In the genomic region with DNA sequence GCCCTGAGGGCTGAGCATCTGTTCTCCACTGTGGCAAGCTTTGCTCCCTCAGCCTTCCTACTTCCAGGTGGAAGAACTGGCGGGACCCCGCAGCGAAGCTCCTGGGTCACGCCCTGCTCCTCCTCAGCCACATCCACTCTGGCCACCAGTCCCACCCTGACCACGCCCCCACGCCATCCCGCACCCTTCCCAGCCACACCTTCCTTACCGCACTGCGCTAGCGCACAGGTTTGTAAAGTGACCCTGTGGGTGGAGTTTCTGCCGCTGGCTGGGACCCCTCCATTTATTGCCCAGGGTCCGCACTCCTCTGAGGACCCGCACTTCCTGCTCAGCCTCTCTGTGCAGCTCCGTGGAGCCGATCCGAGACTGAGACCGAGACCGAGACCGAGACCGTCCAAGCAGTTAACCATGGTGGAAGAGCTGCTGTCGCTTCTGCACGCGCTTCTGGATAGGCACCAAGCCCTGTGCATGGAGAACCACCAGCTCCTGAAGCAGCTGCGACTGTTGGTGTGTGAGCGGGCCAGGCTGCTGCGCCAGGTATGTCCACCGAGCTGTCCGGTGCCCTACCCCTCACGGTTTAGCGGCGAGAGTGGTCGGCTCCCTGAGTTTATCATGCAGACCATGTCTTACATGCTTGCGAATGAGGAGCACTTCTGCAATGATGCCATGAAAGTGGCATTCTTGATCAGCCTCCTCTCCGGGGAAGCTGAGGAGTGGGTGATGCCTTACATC, we compare ENCODE assay signal across 7 mouse cellular contexts. TPM values are rescaled to one million over a fixed set of nuclear protein-coding genes. Genes with fewer than 3 reads are reported as not detected.
DNase-seq lines count a peak whose midpoint lies in the region; ATAC-seq and TF ChIP-seq lines count a peak whose summit lies in the region.

A gene (plus strand): TSS at position 196 of the 732 bp plus-strand sequence.

- no peak for ATAC-seq in megakaryocyte, adult 5-6 weeks (ENCODE audit: poor library complexity, severe bottlenecking)
- ATAC-seq in limb, embryonic 12.5 days (ENCODE audit: insufficient number of reproducible peaks, insufficient read depth, low FRiP score, low TSS enrichment, low read depth), result no peak
- no peak for ATAC-seq in stomach, postnatal 0 days (ENCODE audit: low FRiP score, low TSS enrichment)

- no peaks in the 10 kb centered on the region for H3K4me1 ChIP-seq in megakaryocyte, embryonic 14.5 days
- no peaks in the 10 kb centered on the region for H3K4me1 ChIP-seq in embryonic facial prominence, embryonic 10.5 days
- no peaks in the 10 kb centered on the region for H3K4me1 ChIP-seq in limb, embryonic 12.5 days (replicated peaks)
- H3K4me1 ChIP-seq in stomach, postnatal 0 days (replicated peaks; ENCODE audit: control insufficient read depth, insufficient read depth), result no peaks in the 10 kb centered on the region

- no peak for TF ChIP-seq CTCF in stomach, postnatal 0 days (IDR thresholded peaks at IDR 0.05; ENCODE audit: low read depth)

- H3K9me3 ChIP-seq in megakaryocyte, embryonic 14.5 days, result peaks cover 15% of the 10 kb centered on the region
- no peaks in the 10 kb centered on the region for H3K9me3 ChIP-seq in embryonic facial prominence, embryonic 10.5 days
- no peaks in the 10 kb centered on the region for H3K9me3 ChIP-seq in limb, embryonic 12.5 days
- no peaks in the 10 kb centered on the region for H3K9me3 ChIP-seq in stomach, postnatal 0 days (ENCODE audit: control insufficient read depth, low read length)

- peak within 1 kb of the TSS; percentile 55 for H3K4me2 ChIP-seq in limb, embryonic 12.5 days
- peak within 1 kb of the TSS; percentile 47 for H3K4me2 ChIP-seq in stomach, postnatal 0 days (replicated peaks; ENCODE audit: low read depth)

- peak within 1 kb of the TSS; percentile 23 for H3K4me3 ChIP-seq in megakaryocyte, embryonic 14.5 days (replicated peaks)
- peak within 1 kb of the TSS; percentile 52 for H3K4me3 ChIP-seq in embryonic facial prominence, embryonic 10.5 days
- H3K4me3 ChIP-seq in limb, embryonic 12.5 days (replicated peaks), result peak within 1 kb of the TSS; percentile 33
- H3K4me3 ChIP-seq in stomach, postnatal 0 days (ENCODE audit: low read depth, low read length), result no peak within 1 kb of the TSS

- TF ChIP-seq EP300 in stomach, postnatal 0 days (optimal IDR thresholded peaks at IDR 0.05), result no peak

- DNase-seq in embryonic facial prominence, embryonic 10.5 days (ENCODE audit: low spot score), result peak; percentile 25
- DNase-seq in stomach, postnatal 0 days (ENCODE audit: low spot score), result no peak
- no peak for DNase-seq in urinary bladder, postnatal 4 days (ENCODE audit: low spot score in 2 of 2)
- no peak for DNase-seq in adrenal gland, postnatal 14 days

- H3K9ac ChIP-seq in limb, embryonic 12.5 days (replicated peaks), result no peak within 1 kb of the TSS
- H3K9ac ChIP-seq in stomach, postnatal 0 days (ENCODE audit: low read length), result no peak within 1 kb of the TSS

- no peak within 1 kb of the TSS for H3K27ac ChIP-seq in embryonic facial prominence, embryonic 10.5 days (replicated peaks)
- H3K27ac ChIP-seq in limb, embryonic 12.5 days, result no peak within 1 kb of the TSS
- no peak within 1 kb of the TSS for H3K27ac ChIP-seq in stomach, postnatal 0 days (replicated peaks)

- H3K27me3 ChIP-seq in megakaryocyte, embryonic 14.5 days (replicated peaks), result peaks cover 5% of the 10 kb centered on the region
- no peaks in the 10 kb centered on the region for H3K27me3 ChIP-seq in embryonic facial prominence, embryonic 10.5 days (replicated peaks; ENCODE audit: low read depth, poor library complexity, severe bottlenecking)
- no peaks in the 10 kb centered on the region for H3K27me3 ChIP-seq in limb, embryonic 12.5 days
- H3K27me3 ChIP-seq in stomach, postnatal 0 days (ENCODE audit: control insufficient read depth, insufficient read depth, low read length), result no peaks in the 10 kb centered on the region

- H3K36me3 ChIP-seq in megakaryocyte, embryonic 14.5 days (replicated peaks; ENCODE audit: low read length), result no peaks in the 10 kb centered on the region
- no peaks in the 10 kb centered on the region for H3K36me3 ChIP-seq in embryonic facial prominence, embryonic 10.5 days (replicated peaks)
- H3K36me3 ChIP-seq in limb, embryonic 12.5 days, result no peaks in the 10 kb centered on the region
- no peaks in the 10 kb centered on the region for H3K36me3 ChIP-seq in stomach, postnatal 0 days (ENCODE audit: control insufficient read depth, insufficient read depth, low read length)

- WGBS in embryonic facial prominence, embryonic 10.5 days, result 38% methylated on average over 34 of the region's 34 CpGs
- 41% methylated on average over 34 of the region's 34 CpGs for WGBS in limb, embryonic 12.5 days
- WGBS in stomach, postnatal 0 days, result 24% methylated on average over 31 of the region's 34 CpGs

RNA-seq across cellular contexts. Expression of the gene that starts here (rescaled TPM):
- polyA plus RNA-seq in megakaryocyte, embryonic 14.5 days (2012; ENCODE audit: insufficient read depth, low replicate concordance), result not detected in 2 replicates
- total RNA-seq in megakaryocyte, adult 5-6 weeks (2015), result not detected in 2 replicates
- not detected in 2 replicates for total RNA-seq in megakaryocyte, adult 5-6 weeks (2017)
- 1.8 and 2.8 TPM in 2 replicates for polyA plus RNA-seq in embryonic facial prominence, embryonic 10.5 days (2016; fragmentation: Nextera tagmentation; extraction: Ambion mirVana)
- polyA plus RNA-seq in limb, embryonic 12.5 days (2016; fragmentation: Nextera tagmentation; extraction: Ambion mirVana), result 0.83 and 1.1 TPM in 2 replicates
- 0.35 and 0.58 TPM in 2 replicates for polyA plus RNA-seq in stomach, postnatal 0 days (2015; fragmentation: Nextera tagmentation; extraction: Ambion mirVana)
- 1.1 and 1.3 TPM in 2 replicates for total RNA-seq in adrenal gland, postnatal 14 days (2021)
